Mouse (Mus musculus): ENCODE measurements around the gene Mtf1.

Mtf1 gene

DNA sequence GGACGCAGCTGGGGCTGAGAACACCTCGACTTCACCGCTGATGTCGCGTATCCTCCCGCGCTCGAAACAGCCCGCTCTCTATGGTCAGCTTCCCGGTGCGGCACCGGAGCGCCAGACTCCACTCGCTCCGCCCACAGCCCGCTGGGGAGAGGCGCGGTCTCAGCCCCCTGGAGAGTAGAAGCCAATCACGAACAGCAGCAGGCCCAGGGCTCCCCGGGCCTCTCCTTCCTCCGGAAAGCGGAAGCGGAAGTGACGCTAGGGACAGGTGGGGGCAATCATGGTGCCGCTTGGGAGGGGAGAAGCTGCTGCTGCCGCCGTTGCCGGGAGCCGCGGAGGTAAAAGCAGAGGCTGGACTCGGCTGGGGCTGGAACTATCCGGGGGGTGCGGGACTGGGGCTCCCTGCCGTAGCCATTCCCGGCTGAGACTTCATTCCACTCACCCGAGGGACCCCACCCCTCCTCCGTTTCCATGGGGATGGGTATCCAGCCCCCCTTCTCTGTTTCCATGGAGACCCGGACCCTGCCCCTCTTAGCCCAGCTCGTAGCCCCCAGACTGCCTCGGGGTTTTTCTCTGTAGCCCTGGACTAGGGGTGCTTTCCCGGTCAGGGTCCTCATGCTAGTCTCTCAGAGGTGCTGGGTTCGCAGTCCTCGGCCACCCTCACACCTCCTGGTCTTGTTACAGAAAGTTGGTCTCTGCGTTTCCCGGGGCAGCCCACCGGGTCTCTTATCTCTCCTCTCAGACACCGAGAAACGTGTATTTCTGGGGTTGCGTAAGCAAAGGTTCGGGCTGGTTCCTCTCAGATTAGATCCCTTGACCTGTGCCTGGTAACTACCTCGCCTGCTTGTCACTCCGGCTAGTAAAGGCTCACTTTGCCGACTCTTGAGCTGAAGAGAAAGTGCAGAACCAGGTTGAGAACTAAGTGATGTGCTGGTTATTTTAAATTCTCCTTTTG, 681 bp downstream of the Mtf1 start:
- DNase-seq (ENCODE audit: low read depth): peak; percentile 98

GRCm38 (mm10) chr4:124803406-124803805, 1.5 kb downstream of the Mtf1 start:
- peak; percentile 25 for DNase-seq (ENCODE audit: low read depth)

DNA sequence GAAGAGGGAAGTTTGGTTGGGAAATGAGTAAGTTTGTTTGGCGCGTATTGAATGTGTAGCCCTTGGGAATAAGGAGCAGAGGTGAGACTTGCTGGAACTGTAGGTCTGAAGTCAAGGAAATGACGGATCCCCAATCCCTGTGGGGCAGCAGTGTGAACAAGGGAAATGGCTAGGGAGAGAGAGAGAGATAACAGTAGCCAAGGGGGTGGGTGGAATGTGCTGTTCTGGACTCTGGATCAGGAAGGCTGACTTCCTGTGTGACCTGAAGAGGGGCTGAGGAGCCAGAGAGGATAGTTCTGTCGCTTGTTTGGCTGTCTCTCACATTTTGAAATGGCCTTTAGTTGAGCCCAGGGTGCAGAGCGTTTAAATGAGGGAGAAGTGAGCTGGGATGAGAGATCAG, 6.6 kb downstream of the Mtf1 start:
- no peak for DNase-seq (ENCODE audit: low read depth)

- DNase-seq (ENCODE audit: low read depth): no peak
Measured at GRCm38 (mm10) chr4:124809136-124809883, 7.4 kb downstream of the Mtf1 start.

DNA sequence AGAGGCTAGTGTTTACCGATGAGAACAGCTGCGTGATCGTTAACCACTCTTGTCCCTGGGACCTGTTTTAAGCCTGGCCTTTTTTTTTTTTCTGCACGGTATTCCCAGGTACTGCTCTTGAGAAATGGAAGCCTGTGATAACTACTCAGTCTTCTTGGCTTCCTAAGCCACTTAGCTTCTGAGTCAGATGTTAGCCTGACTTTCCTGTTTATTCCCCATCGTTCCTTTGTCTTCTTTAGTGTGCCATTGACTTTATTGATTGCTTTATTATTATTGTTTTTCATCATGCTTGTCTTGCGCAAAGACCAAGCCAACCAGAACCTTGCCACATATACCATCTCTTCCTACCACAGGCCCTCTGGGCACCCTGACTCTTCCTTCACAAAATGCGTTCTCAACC, 8.2 kb downstream of the Mtf1 start:
- DNase-seq (ENCODE audit: low read depth): no peak

- no peak for DNase-seq (ENCODE audit: low read depth)
Measured at GRCm38 (mm10) chr4:124811347-124811975, 9.6 kb downstream of the Mtf1 start.

DNA sequence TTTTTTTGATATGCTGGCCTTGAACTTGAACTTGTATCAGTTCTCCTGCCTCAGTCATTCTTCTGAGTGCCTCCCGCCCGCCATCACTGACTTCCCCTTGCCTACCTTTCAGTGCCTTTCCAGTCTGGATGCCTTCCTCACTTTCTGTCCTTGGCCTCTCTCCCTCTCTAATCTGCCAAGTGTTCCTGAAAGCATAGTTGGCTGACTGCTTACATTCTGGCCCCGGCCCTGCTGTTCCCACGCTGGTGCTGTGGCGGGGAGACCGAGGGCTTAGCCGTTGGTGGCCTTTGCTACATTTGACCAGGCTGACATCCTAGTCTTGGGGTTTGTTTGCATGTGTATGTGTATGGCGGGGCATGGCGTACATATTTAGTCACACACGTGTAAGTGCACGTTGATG, 14.0 kb downstream of the Mtf1 start:
- DNase-seq (ENCODE audit: low read depth): no peak

- peak; percentile 60 for DNase-seq (ENCODE audit: low read depth)
Measured at GRCm38 (mm10) chr4:124817803-124818202, 15.9 kb downstream of the Mtf1 start.

- DNase-seq (ENCODE audit: low read depth): no peak
Measured at GRCm38 (mm10) chr4:124818832-124819231, 16.9 kb downstream of the Mtf1 start.

DNA sequence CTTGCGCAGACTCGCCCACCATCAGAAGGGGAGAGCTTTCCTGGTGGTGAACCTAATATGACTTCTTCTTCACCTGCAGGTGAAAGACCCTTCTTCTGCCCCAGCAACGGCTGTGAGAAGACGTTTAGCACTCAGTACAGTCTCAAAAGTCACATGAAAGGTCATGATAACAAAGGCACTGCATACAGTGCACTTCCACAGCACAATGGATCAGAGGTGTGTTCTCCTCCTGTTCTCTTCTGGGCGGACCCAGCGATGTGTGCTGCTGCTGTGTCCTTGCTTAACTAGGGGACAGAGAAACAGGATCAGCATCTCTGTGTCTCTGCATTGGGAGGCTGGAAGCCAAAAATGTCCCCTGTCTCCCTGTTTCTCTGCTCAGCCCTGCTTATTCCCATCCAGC, 23.1 kb downstream of the Mtf1 start:
- DNase-seq (ENCODE audit: low read depth): no peak

GRCm38 (mm10) chr4:124825371-124825965, 23.6 kb downstream of the Mtf1 start:
- DNase-seq (ENCODE audit: low read depth): no peak

- DNase-seq (ENCODE audit: low read depth): no peak
Measured at GRCm38 (mm10) chr4:124829671-124830070, 27.8 kb downstream of the Mtf1 start.

DNA sequence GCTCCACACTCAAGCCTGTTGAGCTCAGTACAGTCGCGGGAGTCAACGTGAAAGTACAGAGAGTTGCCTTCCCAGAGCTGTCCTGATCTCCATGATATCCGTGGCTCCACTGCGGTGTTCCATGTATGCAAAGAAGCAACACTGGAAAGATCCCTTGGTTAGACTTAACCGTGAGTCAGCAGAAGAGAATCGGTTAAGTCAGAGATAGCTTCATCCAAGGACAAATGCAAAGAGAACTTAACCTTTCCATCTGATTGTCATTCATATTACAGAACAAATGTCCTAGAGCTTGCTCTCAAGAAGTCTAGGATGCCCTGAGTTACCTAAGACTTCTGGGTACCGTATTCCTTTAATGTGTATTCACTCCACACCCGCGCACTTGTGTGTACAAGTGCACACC, 30.9 kb downstream of the Mtf1 start:
- DNase-seq (ENCODE audit: low read depth): no peak

DNA sequence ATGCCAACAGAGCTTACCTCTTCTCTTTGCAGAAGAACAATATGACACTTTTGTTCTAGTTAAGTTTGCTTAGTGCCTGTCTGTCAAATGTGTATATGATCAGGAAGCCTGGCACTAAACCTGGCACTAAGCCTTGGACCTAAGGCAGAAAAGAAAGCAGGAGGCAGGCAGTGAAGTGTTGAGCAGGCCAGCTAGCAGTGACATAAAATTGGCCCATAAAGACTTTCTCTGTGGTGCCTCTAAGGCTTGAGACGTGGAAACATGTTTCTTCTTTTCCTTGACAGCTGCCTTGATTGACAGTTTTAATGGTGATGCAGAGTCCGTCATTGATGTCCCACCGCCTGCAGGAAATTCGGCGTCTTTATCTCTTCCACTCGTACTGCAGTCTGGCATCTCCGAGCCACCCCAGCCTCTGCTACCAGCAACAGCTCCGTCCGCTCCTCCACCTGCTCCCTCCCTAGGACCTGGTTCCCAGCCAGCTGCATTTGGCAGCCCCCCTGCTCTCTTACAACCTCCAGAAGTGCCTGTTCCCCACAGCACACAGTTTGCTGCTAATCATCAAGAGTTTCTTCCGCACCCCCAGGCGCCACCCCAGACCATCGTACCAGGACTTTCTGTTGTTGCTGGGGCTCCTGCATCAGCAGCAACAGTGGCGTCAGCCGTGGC, 36.3 kb downstream of the Mtf1 start:
- no peak for DNase-seq (ENCODE audit: low read depth)

- DNase-seq (ENCODE audit: low read depth): no peak
Measured at GRCm38 (mm10) chr4:124840998-124841397, 39.1 kb downstream of the Mtf1 start.

DNA sequence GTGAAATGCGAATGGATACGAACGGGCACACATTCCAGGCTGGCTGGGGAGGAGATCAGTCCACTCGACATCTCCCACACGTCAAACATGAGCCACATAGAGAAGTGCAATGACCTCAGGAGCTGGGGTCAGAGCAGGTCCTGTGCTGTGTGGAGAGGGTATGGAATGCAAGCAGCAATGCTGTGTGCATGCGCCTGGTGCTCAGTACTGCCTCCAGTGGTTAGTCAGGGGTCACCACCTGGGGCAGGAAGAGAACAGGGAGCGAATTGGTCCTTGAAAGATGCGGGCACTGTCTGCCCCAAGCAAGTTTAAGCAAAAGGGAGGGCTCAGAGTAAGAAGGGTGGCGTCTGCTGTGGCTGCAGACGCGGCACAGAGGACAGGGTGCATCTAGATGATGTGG, 41.6 kb downstream of the Mtf1 start:
- peak; percentile 34 for DNase-seq (ENCODE audit: low read depth)

DNA sequence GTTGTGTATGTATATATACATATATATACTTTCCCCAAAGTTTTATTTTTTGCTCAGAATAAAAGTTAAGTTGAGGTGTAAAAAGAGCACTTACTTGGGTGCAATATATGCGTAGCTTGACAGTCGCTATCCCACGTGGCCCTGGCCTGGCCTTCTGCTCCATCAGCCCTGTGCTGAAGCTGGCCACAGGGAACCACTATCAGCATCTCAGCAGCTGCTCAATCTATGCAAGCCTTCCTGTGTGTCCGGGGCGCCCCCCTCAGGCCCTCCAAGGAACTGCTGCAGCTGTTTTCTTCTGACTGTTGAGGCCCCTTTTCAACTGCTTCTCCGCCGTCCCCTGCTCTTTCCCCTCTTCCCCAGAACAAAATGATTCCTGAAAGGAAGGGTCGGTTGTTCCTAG, 45.7 kb downstream of the Mtf1 start:
- peak; percentile 80 for DNase-seq (ENCODE audit: low read depth)

GRCm38 (mm10) chr4:124849631-124850260, 47.8 kb downstream of the Mtf1 start:
- DNase-seq (ENCODE audit: low read depth): no peak

DNA sequence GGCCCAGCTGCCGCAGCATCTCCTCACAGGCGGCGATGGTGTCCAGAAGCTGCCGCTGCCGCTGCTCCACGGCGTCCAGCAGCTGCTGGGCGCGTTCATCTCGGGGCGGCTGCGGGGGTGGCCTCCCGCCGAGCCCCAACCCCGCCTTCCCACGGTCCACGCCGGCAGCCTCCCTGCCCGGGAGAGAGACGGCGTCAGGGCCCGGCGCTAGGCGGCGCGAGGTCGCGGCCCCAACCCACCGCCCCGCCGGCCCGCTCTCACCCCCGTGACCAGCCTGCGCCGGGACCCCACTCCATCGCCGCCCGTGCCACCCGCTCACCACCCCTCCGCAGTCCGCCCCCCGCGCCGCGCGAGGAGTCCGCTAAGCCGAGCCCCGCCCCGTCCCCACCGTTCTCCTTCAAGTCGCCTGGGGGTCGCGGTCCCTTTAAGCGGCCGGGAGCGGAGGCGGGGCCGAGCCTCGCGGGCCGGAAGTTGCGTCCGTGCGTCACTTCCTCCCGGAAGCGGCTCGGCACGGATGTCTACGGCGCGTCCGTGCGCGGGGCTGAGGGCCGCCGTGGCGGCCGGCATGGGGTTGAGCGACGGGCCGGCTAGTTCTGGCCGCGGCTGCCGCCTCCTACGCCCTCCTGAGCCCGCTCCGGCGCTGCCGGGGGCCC, 48.5 kb downstream of the Mtf1 start, which contains the start of gene Yrdc:
Yrdc (plus strand) TSS at position 419 of the 653 bp plus-strand sequence.
- DNase-seq (ENCODE audit: low read depth): peak; percentile 82

DNA sequence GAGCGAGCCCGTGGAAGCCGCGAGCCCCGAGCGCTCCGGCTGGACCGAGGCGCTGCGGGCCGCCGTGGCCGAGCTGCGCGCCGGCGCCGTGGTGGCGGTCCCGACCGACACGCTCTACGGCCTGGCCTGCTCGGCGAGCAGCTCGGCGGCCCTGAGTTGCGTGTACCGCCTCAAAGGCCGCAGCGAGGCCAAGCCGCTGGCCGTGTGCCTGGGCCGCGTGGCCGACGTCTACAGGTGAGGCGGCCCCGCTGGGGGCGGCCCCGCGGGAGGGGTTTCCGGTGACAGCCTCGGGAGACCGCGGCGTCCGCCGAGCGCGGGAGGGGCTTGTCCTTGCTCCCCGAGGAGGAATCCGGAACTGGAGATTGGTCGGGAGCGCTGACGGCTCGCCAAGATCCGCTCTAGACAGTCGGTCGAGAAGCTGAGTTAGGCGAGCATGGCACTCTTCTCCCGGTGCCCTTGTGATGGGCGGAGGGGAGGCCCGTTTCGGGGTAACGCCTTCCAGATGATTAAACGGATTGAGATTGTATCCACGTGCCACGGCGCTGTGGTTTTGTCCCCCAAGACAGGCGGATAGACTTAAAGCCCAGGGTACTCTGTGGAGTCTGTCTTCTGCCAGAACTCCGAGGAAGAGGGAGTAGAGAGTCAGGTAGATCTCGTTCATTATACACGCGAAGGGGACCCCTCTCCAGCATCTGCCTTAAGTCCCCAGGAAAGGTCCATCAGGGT, 49.2 kb downstream of the Mtf1 start, which contains the start of gene 1110065P20Rik:
1110065P20Rik (minus strand) TSS at position 264 of the 726 bp plus-strand sequence.
- peak; percentile 43 for DNase-seq (ENCODE audit: low read depth)
